In the genomic region with DNA sequence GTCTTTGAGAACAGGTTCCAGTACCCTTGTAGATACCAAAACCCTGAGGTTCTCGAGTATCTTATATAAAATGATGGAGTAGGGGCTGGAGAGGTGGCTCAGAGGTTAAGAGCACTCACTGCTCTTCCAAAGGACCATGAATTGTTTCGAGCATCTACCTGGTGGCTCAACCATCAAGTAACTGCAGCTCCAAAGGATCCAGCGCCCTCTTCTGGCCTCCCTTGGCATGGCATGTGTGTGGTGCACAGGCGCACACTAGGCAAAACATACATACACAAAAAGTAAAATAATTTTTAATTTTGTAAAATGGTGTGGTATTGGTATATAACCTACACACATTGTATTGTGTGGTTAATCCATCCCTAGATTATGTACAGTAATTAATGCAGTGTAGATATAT, we compare ENCODE assay signal across 13 mouse cellular contexts. TPM values are rescaled to one million over a fixed set of nuclear protein-coding genes. Genes with fewer than 3 reads are reported as not detected.
DNase-seq lines count a peak whose midpoint lies in the region; ATAC-seq and TF ChIP-seq lines count a peak whose summit lies in the region.
"Had no signal": no experiment of that assay in that cellular context is flagged by ENCODE, and none has a peak within 500 bp of the region (broad histone marks: within the 10 kb centered on the region; RNA-seq: fewer than 3 reads in every experiment).

No protein-coding gene starts in this region.

- H3K27me3 ChIP-seq in C2C12 (ENCODE audit: control insufficient read depth, insufficient read depth, insufficient read length): no peaks in the 10 kb centered on the region
- no peaks in the 10 kb centered on the region for H3K27me3 ChIP-seq in liver, embryonic 14.5 days (ENCODE audit: control insufficient read depth, insufficient read depth, low read length)
- H3K27me3 ChIP-seq: forebrain, embryonic 12.5 days; hindbrain, embryonic 12.5 days; stomach, embryonic 15.5 days had no signal

- H3ac ChIP-seq in C2C12 (ENCODE audit: control insufficient read depth, insufficient read length, low read depth): no peak overlapping the region

- H3K4me1 ChIP-seq in liver, embryonic 14.5 days (replicated peaks; ENCODE audit: control insufficient read depth in 2 of 2, insufficient read depth in 2 of 2, low read length in 1 of 2): no peaks in the 10 kb centered on the region
- H3K4me1 ChIP-seq: stomach, embryonic 15.5 days had no signal

- H3K36me3 ChIP-seq in C2C12 (ENCODE audit: control insufficient read depth, insufficient read depth): peaks cover 15% of the 10 kb centered on the region
- no peaks in the 10 kb centered on the region for H3K36me3 ChIP-seq in liver, embryonic 14.5 days (replicated peaks; ENCODE audit: control insufficient read depth, insufficient read depth, low read depth)
- H3K36me3 ChIP-seq: embryonic facial prominence, embryonic 10.5 days; forebrain, embryonic 12.5 days; hindbrain, embryonic 12.5 days; stomach, embryonic 15.5 days had no signal

- peak; percentile 35 to 75 for DNase-seq in kidney, postnatal 36 days
- no peak for DNase-seq in kidney, adult 18-20 months
- DNase-seq in ES-CJ7 (ENCODE audit: low read depth, low spot score): peak; percentile 53
- no peak for DNase-seq in liver, embryonic 14.5 days (ENCODE audit: low read depth in 3 of 3, low spot score in 3 of 3)
- DNase-seq in right cerebral cortex, postnatal 4 days: no peak
- DNase-seq in adrenal gland, postnatal 25 days: no peak
- DNase-seq: right cerebral cortex, adult 18-20 months had no signal

- H3K9ac ChIP-seq in liver, embryonic 14.5 days (replicated peaks): no peak overlapping the region
- H3K9ac ChIP-seq: forebrain, embryonic 12.5 days; hindbrain, embryonic 12.5 days; stomach, embryonic 15.5 days had no signal

- TF ChIP-seq EP300 in liver, embryonic 14.5 days (IDR thresholded peaks at IDR 0.05; ENCODE audit: low read depth): no peak

- no peak for ATAC-seq in liver, embryonic 14.5 days (ENCODE audit: insufficient read depth)

- no peak overlapping the region for H3K4me3 ChIP-seq in C2C12 (ENCODE audit: insufficient read depth, poor library complexity, severe bottlenecking)
- H3K4me3 ChIP-seq in liver, embryonic 14.5 days (ENCODE audit: insufficient read depth in 1 of 2, low read depth in 2 of 2, low read length in 2 of 2): no peak overlapping the region
- H3K4me3 ChIP-seq: embryonic facial prominence, embryonic 10.5 days; forebrain, embryonic 12.5 days; hindbrain, embryonic 12.5 days; myocyte; stomach, embryonic 15.5 days had no signal

- no peak overlapping the region for H3K4me2 ChIP-seq in liver, embryonic 14.5 days (ENCODE audit: low read depth)
- H3K4me2 ChIP-seq: forebrain, embryonic 12.5 days; hindbrain, embryonic 12.5 days; stomach, embryonic 15.5 days had no signal

- H3K79me3 ChIP-seq in C2C12 (ENCODE audit: low read depth): peaks cover 8% of the 10 kb centered on the region

- no peaks in the 10 kb centered on the region for H3K9me3 ChIP-seq in liver, embryonic 14.5 days (ENCODE audit: control insufficient read depth, low read length)
- H3K9me3 ChIP-seq: embryonic facial prominence, embryonic 10.5 days; forebrain, embryonic 12.5 days; hindbrain, embryonic 12.5 days; stomach, embryonic 15.5 days had no signal

- peak; percentile 3 for TF ChIP-seq CTCF in C2C12 (IDR thresholded peaks at IDR 0.05; ENCODE audit: control insufficient read depth, insufficient read depth, insufficient read length)
- TF ChIP-seq CTCF in liver, embryonic 14.5 days (IDR thresholded peaks at IDR 0.05; ENCODE audit: low read depth): peak; percentile 74

- WGBS in liver, embryonic 14.5 days (ENCODE audit: insufficient replicate concordance): 52% methylated on average over 4 of the region's 4 CpGs

- H3K27ac ChIP-seq in liver, embryonic 14.5 days: no peak overlapping the region
- H3K27ac ChIP-seq: embryonic facial prominence, embryonic 10.5 days; forebrain, embryonic 12.5 days; hindbrain, embryonic 12.5 days; stomach, embryonic 15.5 days had no signal

- peaks cover 17% of the 10 kb centered on the region for H3K79me2 ChIP-seq in C2C12 (ENCODE audit: control insufficient read depth, insufficient read depth)

TF ChIP-seq in C2C12, 6 proteins besides CTCF, POLR2A, EP300 and RAD21:
- TF ChIP-seq CEBPB (IDR thresholded peaks at IDR 0.05; ENCODE audit: low read depth) (no peak), USF1 (IDR thresholded peaks at IDR 0.05; ENCODE audit: low read depth) (no peak)
TF ChIP-seq in C2C12: peak in this region for 0.

RNA-seq across cellular contexts. Expression of gene Ankrd33b, which starts 43.8 kb away (rescaled TPM):
- 6.1 TPM for polyA plus RNA-seq in C2C12 (2012; fragmentation: generic; extraction: Trizol)
- polyA plus RNA-seq in liver, embryonic 14.5 days (2012; rRNA removed): 0.19 and 0.24 TPM in 2 replicates
- 0.27 and 0.43 TPM in 2 replicates for polyA plus RNA-seq in liver, embryonic 14.5 days (2014; fragmentation: Nextera tagmentation; extraction: Ambion mirVana)
- total RNA-seq in adrenal gland, postnatal 25 days (2021): 0.82 and 1.5 TPM in 2 replicates

Comparison
In these comparisons a context has a peak if more than half of its experiments do, and no peak if none do; other contexts are left out.
1. DNase-seq: peak in kidney, postnatal 36 days (2 of 2) and ES-CJ7 (single experiment); none in kidney, adult 18-20 months (single experiment), liver, embryonic 14.5 days (0 of 3), right cerebral cortex, postnatal 4 days (single experiment) and adrenal gland, postnatal 25 days (single experiment).